Mouse (Mus musculus): ENCODE results near the gene Zfp790. TPM values are rescaled to one million over a fixed set of nuclear protein-coding genes. Genes with fewer than 3 reads are reported as not detected.
"Not testable (repeated sequence)": the region's sequence is repeated elsewhere in the genome, so short reads cannot be mapped to it uniquely, and the experiment has no call there.

Zfp790 gene
- total RNA-seq, 2 experiments from 2014 or later = 19.1 to 21.5 TPM

DNA sequence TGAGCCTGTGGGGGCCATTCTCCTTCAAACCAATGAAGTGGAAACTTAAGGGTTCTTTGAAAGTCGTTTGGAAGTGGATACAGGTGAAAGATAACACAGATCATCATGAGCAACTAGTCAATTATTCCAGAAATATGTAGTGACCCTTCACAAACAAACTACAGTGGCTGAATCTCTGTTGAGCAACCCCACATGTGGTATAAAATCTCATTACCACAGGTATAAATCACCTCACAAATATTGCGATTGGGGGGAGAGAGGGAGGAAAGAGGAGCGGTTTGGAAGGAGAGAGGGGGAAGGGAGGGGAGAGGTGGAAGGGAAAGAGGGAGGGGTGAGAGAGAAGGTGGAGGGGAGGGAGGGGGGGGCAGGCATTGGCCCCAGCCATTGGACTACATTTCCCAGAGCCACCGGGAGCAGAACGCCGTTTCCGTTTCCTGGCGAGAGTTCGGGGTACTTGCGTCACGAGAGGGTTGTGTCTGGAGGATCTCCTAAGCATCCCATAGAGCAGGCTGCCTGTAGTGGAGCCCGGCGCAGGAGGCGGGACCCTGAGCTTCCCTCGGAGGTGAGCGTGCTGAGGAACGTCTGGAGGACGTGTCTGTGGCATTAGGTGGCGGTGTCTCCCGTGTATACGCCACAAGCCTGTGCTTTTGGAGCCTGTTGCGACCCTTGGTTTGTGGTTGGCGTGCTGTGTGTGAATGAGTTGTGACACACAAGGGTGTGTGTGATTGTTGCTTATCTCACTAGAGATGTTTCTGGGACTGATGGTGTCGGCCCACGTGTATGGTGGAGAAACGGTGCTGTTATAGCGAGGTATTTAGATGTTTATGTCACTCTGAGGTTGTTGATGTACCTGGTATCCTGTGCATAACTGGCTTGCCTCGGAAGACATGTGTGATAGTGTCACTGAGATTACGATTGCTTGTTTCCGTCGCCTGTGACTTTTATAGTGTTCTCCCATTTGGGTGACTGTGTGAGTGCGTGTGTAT, 43.9 kb downstream of the Zfp790 start, which contains the start of gene Zfp420:
Zfp420 (plus strand) TSS at position 448 of the 986 bp plus-strand sequence.
- peak; percentile 94 to 95 for DNase-seq (ENCODE audit: low spot score in 2 of 2)
- peak; percentile 44 for TF ChIP-seq CTCF (conservative IDR thresholded peaks at IDR 0.05)
- Histone ChIP-seq H3K4me3 (peak within 1 kb of the TSS; percentile 94), H3K27ac (peak within 1 kb of the TSS; percentile 80)

DNA sequence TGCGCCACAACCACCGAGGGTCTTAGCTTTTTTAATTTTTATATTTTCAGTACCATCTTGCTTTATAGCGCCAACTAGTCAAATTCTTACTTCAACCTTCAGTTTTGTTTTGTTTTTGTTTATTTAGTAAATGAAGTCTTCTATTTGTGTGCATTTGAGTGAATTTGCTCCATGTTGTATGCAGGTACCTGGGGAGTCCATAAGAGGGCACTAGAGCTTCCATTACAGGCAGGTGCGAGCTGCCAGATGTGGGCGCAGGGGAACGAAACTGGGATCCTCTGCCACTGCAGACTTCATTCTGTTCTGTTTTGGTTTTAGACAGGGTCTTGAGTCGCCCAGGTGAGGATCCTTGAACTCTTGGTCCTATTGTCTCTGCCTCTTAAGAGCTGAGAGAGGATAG, 45.7 kb downstream of the Zfp790 start:
- DNase-seq (ENCODE audit: low spot score in 2 of 2) = no peak
- TF ChIP-seq CTCF (conservative IDR thresholded peaks at IDR 0.05) = peak; percentile 47
- H3K27ac ChIP-seq = no peak overlapping the region; the same call in 1 of the 2 replicates

DNA sequence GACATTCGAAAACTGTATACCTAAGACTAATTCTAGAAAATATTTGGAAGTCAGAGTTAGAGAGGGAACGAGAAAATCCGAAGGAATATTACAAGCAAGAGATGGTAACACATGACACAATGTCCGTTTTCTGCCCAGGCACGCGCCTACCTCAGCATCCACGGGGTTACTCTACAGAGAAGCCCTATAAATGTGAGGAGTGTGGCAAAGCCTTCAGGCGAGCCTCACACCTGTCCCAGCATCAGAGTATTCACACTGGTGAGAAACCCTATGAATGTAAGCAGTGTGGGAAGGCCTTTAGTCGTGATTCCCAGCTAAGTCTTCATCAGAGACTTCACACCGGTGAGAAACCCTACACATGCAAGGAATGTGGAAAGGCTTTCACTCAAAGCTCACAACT, 58.3 kb downstream of the Zfp790 start:
- DNase-seq (ENCODE audit: low spot score in 2 of 2) = no peak
- TF ChIP-seq CTCF (conservative IDR thresholded peaks at IDR 0.05) = no peak
- no peak overlapping the region for H3K4me3 ChIP-seq
- no peak overlapping the region for H3K27ac ChIP-seq

More for the DNA sequence above, 45.7 kb downstream of the Zfp790 start:
- H3K4me3 ChIP-seq = no peak overlapping the region

DNA sequence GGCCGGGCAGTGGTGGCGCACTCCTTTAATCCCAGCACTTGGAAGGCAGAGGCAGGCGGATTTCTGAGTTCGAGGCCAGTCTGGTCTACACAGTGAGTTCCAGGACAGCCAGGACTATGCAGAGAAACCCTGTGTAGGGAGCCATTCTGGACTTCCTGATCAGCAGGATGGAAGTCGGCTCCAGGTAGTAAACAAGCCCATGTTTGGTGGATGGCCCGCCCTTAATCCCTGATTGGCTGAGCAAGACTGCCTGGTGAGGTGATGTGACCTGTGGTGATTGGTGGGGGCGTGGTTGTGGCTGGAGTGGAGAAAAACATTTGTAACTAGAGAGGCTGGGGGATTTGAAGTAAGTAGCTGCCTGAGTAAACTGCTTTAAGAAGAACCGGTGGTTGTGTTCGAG, 61.6 kb downstream of the Zfp790 start:
- H3K4me3 ChIP-seq; H3K27ac ChIP-seq; DNase-seq (ENCODE audit: low spot score in 2 of 2): not testable (repeated sequence)

DNA sequence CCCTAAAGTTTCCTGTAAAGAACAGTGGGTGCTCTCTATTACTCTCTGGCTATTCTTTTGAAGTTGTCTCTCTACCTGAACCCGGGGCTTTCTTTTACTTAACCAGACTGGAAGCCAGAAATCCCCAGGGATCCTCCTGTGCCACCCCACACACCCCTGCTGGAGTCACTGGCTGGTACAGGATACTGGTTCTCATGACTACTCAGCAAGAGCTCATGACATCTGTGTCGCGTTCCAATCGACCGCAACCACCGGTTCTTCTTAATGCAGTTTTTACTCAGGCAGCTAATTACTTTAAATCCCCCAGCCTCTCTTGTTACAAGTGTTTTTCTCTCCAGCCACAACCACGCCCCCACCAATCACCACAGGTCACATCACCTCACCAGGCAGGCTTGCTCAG, 64.1 kb downstream of the Zfp790 start:
- Histone ChIP-seq H3K27ac (no peak overlapping the region), H3K4me3 (no peak overlapping the region)
- no peak for DNase-seq (ENCODE audit: low spot score in 2 of 2)
- no peak for TF ChIP-seq CTCF (conservative IDR thresholded peaks at IDR 0.05)

Small RNA genes lying within 50 kb of the gene (microRNA-seq; reads per million reads assigned to microRNA genes)
- 2.8 to 3.5 reads per million in 2 experiments for gene Mir1964

Other genes with a start within 250 kb of the Zfp790 start
- under 1 TPM in 1 of 2 experiments, not detected in 1; 0.20 TPM for gene Catsperg2, start 89.1 kb upstream of the Zfp790 start, total RNA-seq (2021)
- gene Zfp84, start 47.6 kb upstream of the Zfp790 start, total RNA-seq (2021) = 10 to 100 TPM; 17.6 to 20.1 TPM
- gene Zfp30, start 32.1 kb upstream of the Zfp790 start, total RNA-seq (2021) = 10 to 100 TPM in 1 of 2 experiments, 1 to 10 TPM in 1; 9.5 to 10.1 TPM
- gene Zfp940, start 37.6 kb downstream of the Zfp790 start, total RNA-seq (2021) = 10 to 100 TPM; 17.4 to 17.8 TPM
- 10 to 100 TPM; 13.4 to 18.7 TPM for gene Zfp420, start 43.9 kb downstream of the Zfp790 start, total RNA-seq (2021)
- gene Zfp27, start 90.5 kb downstream of the Zfp790 start, total RNA-seq (2021) = 10 to 100 TPM; 20.5 to 22.2 TPM
- gene Zfp383, start 92.1 kb downstream of the Zfp790 start, total RNA-seq (2021) = 1 to 10 TPM; 8.4 to 9.1 TPM
- 10 to 100 TPM; 17.0 to 17.5 TPM for gene Zfp74, start 138.0 kb downstream of the Zfp790 start, total RNA-seq (2021)
- 1 to 10 TPM; 3.1 to 3.6 TPM for gene Zfp568, start 167.8 kb downstream of the Zfp790 start, total RNA-seq (2021)
- gene Zfp14, start 235.3 kb downstream of the Zfp790 start, total RNA-seq (2021) = 1 to 10 TPM; 9.7 to 9.8 TPM

Measured in layer of hippocampus, adult 2 months (tissue).